Mouse (Mus musculus): ENCODE measurements around the gene Baiap2l1. TPM values are rescaled to one million over a fixed set of nuclear protein-coding genes. Genes with fewer than 3 reads are reported as not detected.
A peak's percentile ranks its signal among the peaks of the same experiment; 100 is the strongest.

Gene Baiap2l1
- polyA plus RNA-seq, 1 experiment from 2014 or later, result 5.5 TPM

DNA sequence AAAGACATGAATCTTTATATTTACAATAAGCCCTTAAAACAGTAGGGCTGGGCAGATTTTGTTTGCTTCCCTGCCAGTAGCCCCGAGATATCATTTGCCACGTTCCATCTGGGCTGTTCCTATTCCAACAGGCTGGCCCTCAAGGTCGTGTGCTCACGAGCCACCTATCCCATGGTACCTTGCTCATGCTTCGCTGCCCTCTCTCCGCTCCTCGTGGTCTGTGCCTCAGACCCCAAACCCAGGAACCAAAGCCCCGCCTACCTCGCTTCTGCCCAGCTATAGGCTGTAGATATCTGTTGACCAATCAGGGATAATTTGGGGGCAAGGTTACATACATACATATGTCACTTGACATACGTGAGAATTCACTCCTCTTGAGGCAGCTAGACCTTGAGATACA lies 110.6 kb downstream of the Baiap2l1 start:
- no peaks in the 10 kb centered on the region for H3K36me3 ChIP-seq
- WGBS, result 79% methylated on average over 10 of the region's 10 CpGs
- no peak for DNase-seq (ENCODE audit: low spot score)
- no peaks in the 10 kb centered on the region for H3K27me3 ChIP-seq (ENCODE audit: low read depth, poor library complexity, severe bottlenecking)
- peaks cover 6% of the 10 kb centered on the region; the same call in 1 of the 2 replicates for H3K4me1 ChIP-seq
- no peak overlapping the region for H3K4me3 ChIP-seq
- no peak overlapping the region for H3K27ac ChIP-seq
- 0 out of 2 replicates have a peak, but pooled peaks cover 2% of the 10 kb centered on the region for H3K9me3 ChIP-seq (replicated peaks)

DNA sequence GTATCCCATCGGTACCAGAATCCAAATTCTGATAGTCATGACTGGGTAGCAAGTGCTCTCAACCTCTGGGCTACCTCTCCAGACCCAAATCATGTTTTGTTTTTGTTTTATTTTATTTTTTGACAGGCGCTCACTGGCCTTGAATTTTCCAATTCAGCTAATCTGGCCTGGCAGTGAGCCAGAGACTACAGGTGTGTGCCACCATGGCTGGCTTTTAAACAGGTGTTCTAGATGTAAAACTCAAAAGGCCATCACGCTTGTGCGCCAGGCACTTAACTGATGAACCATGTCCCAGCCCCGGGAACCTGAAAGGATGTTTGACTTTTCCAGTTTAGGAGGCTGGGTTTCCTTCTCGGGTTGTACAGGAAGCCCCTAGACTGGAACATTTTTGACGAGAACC lies 111.2 kb downstream of the Baiap2l1 start:
- Histone ChIP-seq H3K4me1 (peaks cover 6% of the 10 kb centered on the region; the same call in 1 of the 2 replicates), H3K27me3 (ENCODE audit: low read depth, poor library complexity, severe bottlenecking) (no peaks in the 10 kb centered on the region), H3K4me3 (no peak overlapping the region), H3K9me3 (replicated peaks) (0 out of 2 replicates have a peak, but pooled peaks cover 2% of the 10 kb centered on the region), H3K27ac (no peak overlapping the region), H3K36me3 (no peaks in the 10 kb centered on the region)
- DNase-seq (ENCODE audit: low spot score), result no peak
- 87% methylated on average over 7 of the region's 7 CpGs for WGBS

DNA sequence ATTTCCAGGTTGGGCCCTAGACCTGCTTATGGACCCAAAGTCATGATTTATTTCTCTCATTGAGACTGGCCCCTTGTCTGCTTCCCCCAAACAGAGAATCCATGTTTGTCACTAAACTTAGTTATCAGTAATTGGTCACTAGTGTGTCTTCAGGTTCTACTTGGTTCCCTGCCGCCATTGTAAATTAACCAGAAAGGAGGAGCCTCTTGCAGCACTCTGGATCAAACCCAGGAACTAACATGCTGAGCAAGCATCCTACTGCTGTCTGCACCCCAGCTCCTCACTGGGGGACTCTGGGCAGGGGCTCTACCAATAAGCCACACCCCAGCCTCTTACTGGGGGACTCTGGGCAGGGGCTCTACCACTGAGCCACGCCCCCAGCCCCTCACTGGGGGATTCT lies 112.3 kb downstream of the Baiap2l1 start:
- WGBS, result 70% methylated on average over 2 of the region's 2 CpGs
- peaks cover 6% of the 10 kb centered on the region; the same call in 1 of the 2 replicates for H3K4me1 ChIP-seq
- no peak overlapping the region for H3K27ac ChIP-seq
- H3K4me3 ChIP-seq, result no peak overlapping the region
- no peaks in the 10 kb centered on the region for H3K36me3 ChIP-seq
- 0 out of 2 replicates have a peak, but pooled peaks cover 2% of the 10 kb centered on the region for H3K9me3 ChIP-seq (replicated peaks)
- DNase-seq (ENCODE audit: low spot score), result no peak
- no peaks in the 10 kb centered on the region for H3K27me3 ChIP-seq (ENCODE audit: low read depth, poor library complexity, severe bottlenecking)

DNA sequence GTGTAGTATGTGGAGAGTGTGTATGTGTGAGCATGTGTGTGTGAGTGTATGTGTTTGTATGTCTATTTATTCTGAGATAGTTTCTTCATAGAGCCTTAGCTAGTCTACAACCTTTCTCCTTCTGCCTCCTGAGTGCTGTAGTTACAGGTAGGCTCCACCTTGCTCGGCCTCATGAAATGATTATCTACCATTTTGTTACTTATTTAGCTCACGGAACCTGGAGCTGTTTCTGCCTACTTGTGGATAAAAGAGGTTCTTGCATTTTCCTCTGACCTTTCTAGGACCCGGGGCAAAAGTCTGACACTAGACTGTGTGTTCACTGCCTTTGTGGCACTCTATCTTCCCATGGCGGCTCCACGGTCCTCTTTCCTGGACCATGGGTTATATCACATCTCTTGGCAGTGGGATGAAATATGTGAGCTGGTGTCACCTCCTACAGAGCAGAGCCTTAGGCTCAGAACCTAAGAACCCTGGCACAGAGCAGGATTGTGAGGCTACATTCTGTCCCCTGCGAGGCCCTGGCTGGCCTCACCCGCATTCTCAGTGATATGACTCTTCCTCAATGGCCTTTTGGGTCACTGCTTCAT lies 113.9 kb downstream of the Baiap2l1 start, which contains the start of gene Bri3:
Gene Bri3 (plus strand): TSS at position 537 of the 587 bp plus-strand sequence.
- Histone ChIP-seq H3K4me1 (peaks cover 6% of the 10 kb centered on the region; the same call in 1 of the 2 replicates), H3K27me3 (ENCODE audit: low read depth, poor library complexity, severe bottlenecking) (no peaks in the 10 kb centered on the region), H3K36me3 (no peaks in the 10 kb centered on the region), H3K4me3 (no peak within 1 kb of the TSS), H3K27ac (no peak within 1 kb of the TSS), H3K9me3 (replicated peaks) (no peaks in the 10 kb centered on the region)
- WGBS, result 88% methylated on average over 7 of the region's 7 CpGs
- DNase-seq (ENCODE audit: low spot score), result no peak

DNA sequence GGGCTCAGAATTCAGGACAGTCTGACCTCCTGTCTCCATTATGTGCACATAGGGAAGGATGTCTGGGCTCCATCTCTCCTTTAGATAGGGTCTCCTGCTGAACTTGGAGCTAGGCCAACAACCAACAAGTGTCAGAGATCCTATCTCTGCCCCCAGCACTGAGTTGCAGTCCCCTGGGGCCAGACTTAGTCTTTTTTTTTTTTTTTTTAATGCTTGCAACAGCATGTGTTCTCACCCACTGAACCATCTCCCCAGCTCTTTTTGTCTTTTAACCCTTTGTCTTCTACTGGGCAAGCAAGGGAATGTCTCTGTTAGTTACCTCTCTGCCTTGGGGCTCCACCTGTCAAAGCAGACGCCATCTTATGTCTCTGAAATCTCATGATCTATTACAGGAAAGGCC lies 118.9 kb downstream of the Baiap2l1 start:
- H3K36me3 ChIP-seq, result no peaks in the 10 kb centered on the region
- no peak overlapping the region for H3K4me3 ChIP-seq
- H3K27me3 ChIP-seq (ENCODE audit: low read depth, poor library complexity, severe bottlenecking), result no peaks in the 10 kb centered on the region
- no peaks in the 10 kb centered on the region for H3K9me3 ChIP-seq (replicated peaks)
- no peak for DNase-seq (ENCODE audit: low spot score)
- 78% methylated on average over 1 of the region's 1 CpGs for WGBS
- H3K27ac ChIP-seq, result no peak overlapping the region
- no peaks in the 10 kb centered on the region for H3K4me1 ChIP-seq

DNA sequence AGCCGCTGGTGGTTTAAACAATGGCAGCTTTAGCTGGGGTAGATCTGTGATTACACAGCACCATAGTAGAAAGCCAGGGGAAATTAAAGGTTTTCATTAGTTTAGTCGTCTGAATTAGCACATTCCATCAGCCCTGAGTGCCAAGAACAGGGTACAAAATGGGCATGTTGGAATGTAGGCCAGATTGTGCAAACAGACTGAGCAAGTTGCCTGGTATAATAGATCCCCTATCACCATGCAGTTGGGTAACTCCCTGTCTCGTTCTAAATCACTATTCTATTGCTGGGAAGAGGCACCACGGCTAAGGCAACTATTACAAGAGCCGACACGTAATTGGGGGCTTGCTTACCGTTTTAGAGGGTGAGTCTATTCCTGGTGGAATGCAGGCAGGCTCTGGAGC lies 123.2 kb downstream of the Baiap2l1 start:
- Histone ChIP-seq H3K36me3 (no peaks in the 10 kb centered on the region), H3K27me3 (ENCODE audit: low read depth, poor library complexity, severe bottlenecking) (no peaks in the 10 kb centered on the region), H3K4me3 (no peak overlapping the region), H3K27ac (no peak overlapping the region), H3K4me1 (no peaks in the 10 kb centered on the region), H3K9me3 (replicated peaks) (no peaks in the 10 kb centered on the region)
- no peak for DNase-seq (ENCODE audit: low spot score)
- 91% methylated on average over 7 of the region's 7 CpGs for WGBS

DNA sequence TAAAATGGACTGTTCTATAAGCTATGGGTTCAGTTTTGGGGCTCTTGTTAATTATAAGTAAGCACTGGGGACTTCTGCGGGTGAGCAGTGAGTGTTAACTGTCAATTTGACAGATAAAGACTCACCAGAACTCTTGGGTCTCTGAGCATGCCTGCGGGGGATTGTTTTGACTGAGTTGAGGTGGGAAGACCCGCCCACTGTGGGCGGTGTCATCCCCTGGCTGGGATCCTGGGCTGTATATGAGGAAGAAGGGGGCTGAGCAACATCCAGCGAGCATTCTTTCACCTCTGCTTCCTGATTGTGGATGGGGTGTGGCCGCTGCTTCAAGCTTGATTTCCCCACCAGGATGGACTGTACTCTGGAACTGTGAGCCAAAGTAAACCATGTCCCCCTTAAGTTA lies 123.7 kb downstream of the Baiap2l1 start:
- Histone ChIP-seq H3K4me3 (no peak overlapping the region), H3K9me3 (replicated peaks) (no peaks in the 10 kb centered on the region)
- 77% methylated on average over 6 of the region's 6 CpGs for WGBS

DNA sequence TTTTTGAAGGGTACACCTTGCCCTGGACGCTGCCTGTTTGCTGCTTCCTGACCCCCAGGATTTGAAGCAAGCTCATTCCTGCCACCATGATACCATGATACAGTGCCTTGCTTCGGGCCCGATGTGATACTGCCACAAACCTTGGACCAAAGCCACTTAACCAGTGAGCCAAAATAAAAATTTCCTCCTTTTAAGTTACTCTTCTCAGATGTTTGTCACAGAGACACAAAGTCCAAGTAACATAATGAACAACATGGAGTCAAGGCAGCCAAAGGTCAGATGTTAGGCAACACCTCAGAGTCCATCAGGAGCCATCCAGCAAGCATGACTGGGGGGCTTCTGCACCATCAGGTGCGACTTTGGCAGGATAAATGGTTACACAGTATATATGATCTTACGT lies 125.4 kb downstream of the Baiap2l1 start:
- no peaks in the 10 kb centered on the region for H3K27me3 ChIP-seq (ENCODE audit: low read depth, poor library complexity, severe bottlenecking)
- no peak overlapping the region for H3K4me3 ChIP-seq
- 86% methylated on average over 5 of the region's 5 CpGs for WGBS
- no peaks in the 10 kb centered on the region for H3K9me3 ChIP-seq (replicated peaks)
- DNase-seq (ENCODE audit: low spot score), result no peak
- H3K36me3 ChIP-seq, result no peaks in the 10 kb centered on the region
- H3K27ac ChIP-seq, result no peak overlapping the region
- no peaks in the 10 kb centered on the region for H3K4me1 ChIP-seq

More for the DNA sequence above, 123.7 kb downstream of the Baiap2l1 start:
- no peaks in the 10 kb centered on the region for H3K4me1 ChIP-seq
- no peak for DNase-seq (ENCODE audit: low spot score)
- no peaks in the 10 kb centered on the region for H3K36me3 ChIP-seq
- no peaks in the 10 kb centered on the region for H3K27me3 ChIP-seq (ENCODE audit: low read depth, poor library complexity, severe bottlenecking)
- H3K27ac ChIP-seq, result no peak overlapping the region

DNA sequence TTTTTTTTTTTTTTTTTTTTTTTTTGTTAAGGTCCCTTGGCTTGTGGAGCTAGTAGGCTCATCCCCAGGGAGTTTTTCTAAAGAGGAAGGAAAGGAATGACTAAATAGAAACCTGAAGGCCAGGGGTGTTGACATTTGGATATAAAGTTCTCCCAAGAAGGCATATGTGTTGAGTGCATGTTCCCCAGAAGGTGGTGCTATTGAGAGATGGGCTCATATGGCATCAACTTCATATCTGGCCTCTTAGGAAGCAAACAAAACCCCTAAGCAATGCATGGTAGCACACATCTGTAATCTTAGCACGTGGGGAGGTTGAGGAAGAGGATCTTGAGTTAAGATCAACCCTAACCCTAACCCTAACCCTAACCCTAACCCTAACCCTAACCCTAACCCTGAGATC lies 126.5 kb downstream of the Baiap2l1 start:
- no peaks in the 10 kb centered on the region for H3K9me3 ChIP-seq (replicated peaks)
- no peak overlapping the region for H3K4me3 ChIP-seq
- WGBS, result 71% methylated on average over 1 of the region's 1 CpGs
- H3K27ac ChIP-seq, result no peak overlapping the region
- DNase-seq (ENCODE audit: low spot score), result no peak
- H3K4me1 ChIP-seq, result no peaks in the 10 kb centered on the region
- H3K27me3 ChIP-seq (ENCODE audit: low read depth, poor library complexity, severe bottlenecking), result no peaks in the 10 kb centered on the region
- no peaks in the 10 kb centered on the region for H3K36me3 ChIP-seq

DNA sequence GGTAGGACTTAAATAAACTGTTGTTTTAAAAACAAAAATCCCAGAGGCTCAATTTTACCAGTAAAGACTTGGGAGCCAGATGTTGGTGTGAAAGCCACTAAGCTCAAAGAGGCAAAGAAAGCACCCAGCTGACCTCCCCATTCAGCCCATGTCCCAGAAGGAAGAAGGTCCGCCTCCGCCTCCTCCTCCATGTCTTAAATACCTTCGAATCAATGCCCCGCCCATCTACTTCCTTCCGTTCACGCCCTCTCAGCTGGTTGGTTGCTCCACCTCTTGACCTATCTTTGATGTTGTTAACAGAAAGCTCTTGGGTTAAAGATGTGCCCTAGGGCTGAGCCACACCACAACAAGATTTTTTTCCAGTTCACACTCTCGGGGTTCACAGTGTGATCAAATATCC lies 127.7 kb downstream of the Baiap2l1 start:
- no peaks in the 10 kb centered on the region for H3K4me1 ChIP-seq
- 88% methylated on average over 7 of the region's 7 CpGs for WGBS
- no peaks in the 10 kb centered on the region for H3K36me3 ChIP-seq

DNA sequence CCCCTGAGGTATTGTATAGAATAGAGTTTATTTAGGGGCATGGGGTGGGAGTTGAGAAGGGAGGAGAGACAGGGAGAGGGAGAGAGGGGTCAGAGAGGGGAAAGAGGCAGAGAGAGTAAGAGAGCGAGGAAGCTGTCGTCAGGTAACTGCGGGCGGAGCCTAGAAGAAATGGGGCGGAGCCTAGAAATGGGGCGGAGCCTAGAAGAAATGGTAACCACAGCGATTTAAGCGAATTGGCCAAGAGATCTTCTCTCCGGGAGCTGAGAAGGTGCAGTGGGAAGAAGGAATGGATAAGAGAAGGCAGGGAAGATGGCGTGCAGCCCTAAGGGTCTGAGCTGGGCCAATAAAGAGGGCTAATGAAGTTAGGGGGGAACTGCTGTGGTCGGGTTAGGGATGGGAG lies 131.7 kb downstream of the Baiap2l1 start:
- DNase-seq (ENCODE audit: low spot score), result no peak
- no peaks in the 10 kb centered on the region for H3K36me3 ChIP-seq
- no peak overlapping the region for H3K4me3 ChIP-seq
- H3K4me1 ChIP-seq, result peaks cover 29% of the 10 kb centered on the region
- H3K27ac ChIP-seq, result no peak overlapping the region
- no peaks in the 10 kb centered on the region for H3K27me3 ChIP-seq (ENCODE audit: low read depth, poor library complexity, severe bottlenecking)
- no peaks in the 10 kb centered on the region for H3K9me3 ChIP-seq (replicated peaks)
- 33% methylated on average over 11 of the region's 11 CpGs for WGBS

More for the DNA sequence above, 127.7 kb downstream of the Baiap2l1 start:
- no peaks in the 10 kb centered on the region for H3K27me3 ChIP-seq (ENCODE audit: low read depth, poor library complexity, severe bottlenecking)
- no peaks in the 10 kb centered on the region for H3K9me3 ChIP-seq (replicated peaks)
- no peak overlapping the region for H3K27ac ChIP-seq
- no peak for DNase-seq (ENCODE audit: low spot score)
- H3K4me3 ChIP-seq, result no peak overlapping the region

DNA sequence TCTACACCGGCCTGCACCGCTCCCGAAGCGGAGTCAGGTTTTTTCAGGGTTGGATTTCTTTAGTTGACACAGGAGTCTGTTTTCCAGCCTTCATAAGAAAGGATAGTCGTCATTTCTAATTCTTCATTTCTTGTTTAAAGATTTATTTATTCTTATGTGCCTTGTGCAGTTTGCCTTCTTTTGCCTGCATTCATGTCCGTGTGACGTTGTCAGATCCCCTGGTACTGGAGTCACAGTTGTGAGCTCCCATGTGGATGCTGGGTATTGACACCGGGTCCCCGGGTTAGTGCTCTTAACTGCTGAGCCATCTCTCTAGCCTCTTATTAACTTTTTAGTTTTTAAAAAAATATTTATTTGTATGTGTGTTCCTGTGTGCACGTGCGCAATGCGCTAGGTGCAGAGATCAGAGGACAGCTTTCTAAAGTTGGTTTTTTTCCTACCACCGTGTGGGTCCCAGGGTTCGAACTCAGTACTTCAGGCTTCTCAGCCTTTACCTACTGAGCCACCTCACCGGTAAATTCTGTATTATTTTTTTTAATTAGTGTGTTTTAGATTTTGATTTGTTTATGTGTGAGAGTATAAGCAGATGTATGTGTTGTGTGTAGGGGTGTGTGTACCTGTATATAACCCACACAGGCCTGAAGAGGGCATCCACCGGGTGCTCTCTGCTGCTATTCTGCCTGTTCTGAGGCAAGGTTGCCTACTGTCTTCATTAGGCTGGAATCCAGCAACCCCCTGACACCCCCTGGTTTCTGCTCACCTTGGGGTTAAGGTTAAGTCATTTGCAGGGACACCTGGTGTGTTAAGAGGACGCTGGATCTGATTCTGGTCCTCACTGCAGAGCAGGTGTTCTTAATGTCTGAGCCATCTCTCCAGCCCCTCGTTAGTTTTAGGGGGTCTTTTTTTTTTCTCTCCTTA lies 133.8 kb downstream of the Baiap2l1 start:
- Histone ChIP-seq H3K9me3 (replicated peaks) (no peaks in the 10 kb centered on the region), H3K27me3 (ENCODE audit: low read depth, poor library complexity, severe bottlenecking) (no peaks in the 10 kb centered on the region), H3K27ac (peak overlapping the region; percentile 84), H3K36me3 (no peaks in the 10 kb centered on the region), H3K4me1 (peaks cover 36% of the 10 kb centered on the region), H3K4me3 (peak overlapping the region; percentile 80)
- no peak for DNase-seq (ENCODE audit: low spot score)
- WGBS, result 24% methylated on average over 18 of the region's 18 CpGs

DNA sequence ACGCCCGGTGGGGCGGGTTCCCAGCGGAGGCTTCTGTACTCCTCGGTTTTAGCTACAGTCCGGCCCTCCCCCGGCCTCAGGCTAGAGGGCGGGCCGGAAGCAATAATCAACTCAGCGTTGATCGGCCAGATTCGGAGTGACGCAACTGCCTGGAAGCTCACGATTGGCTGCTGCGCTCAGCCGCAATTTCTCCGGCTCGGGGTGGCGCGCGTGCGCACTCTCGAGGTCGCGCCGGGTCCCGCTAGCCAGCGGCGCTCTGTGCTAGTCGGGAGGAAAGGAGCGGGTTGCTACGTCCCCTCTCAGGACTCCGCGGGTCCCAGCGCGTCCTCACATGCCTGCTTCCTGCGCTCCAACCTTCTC lies 134.4 kb downstream of the Baiap2l1 start, which contains the start of gene Tecpr1:
Gene Tecpr1 (minus strand): TSS at position 113 of the 360 bp plus-strand sequence.
- Histone ChIP-seq H3K9me3 (replicated peaks) (no peaks in the 10 kb centered on the region), H3K4me3 (peak within 1 kb of the TSS; percentile 80), H3K4me1 (peaks cover 37% of the 10 kb centered on the region), H3K36me3 (no peaks in the 10 kb centered on the region), H3K27me3 (ENCODE audit: low read depth, poor library complexity, severe bottlenecking) (no peaks in the 10 kb centered on the region), H3K27ac (peak within 1 kb of the TSS; percentile 84)
- DNase-seq (ENCODE audit: low spot score), result peak; percentile 97
- WGBS, result under 1% methylated on average over 37 of the region's 37 CpGs

Measured in limb, embryonic 10.5 days (tissue).